Mouse (Mus musculus): Measurements from ENCODE around the gene Gm26992.

Gene Gm26992

GRCm38 (mm10) chrX:103484050-103484449, 62.2 kb downstream of the Gm26992 start:
- peak; percentile 76 for DNase-seq (ENCODE audit: low spot score)

GRCm38 (mm10) chrX:103490853-103491252, 69.0 kb downstream of the Gm26992 start:
- DNase-seq (ENCODE audit: low spot score) = no peak

GRCm38 (mm10) chrX:103492398-103493256, 70.8 kb downstream of the Gm26992 start:
- peak; percentile 24 for DNase-seq (ENCODE audit: low spot score)

GRCm38 (mm10) chrX:103493351-103494173, 71.8 kb downstream of the Gm26992 start:
- peak; percentile 54 for DNase-seq (ENCODE audit: low spot score)

GRCm38 (mm10) chrX:103499374-103499773, 77.6 kb downstream of the Gm26992 start:
- peak; percentile 34 for DNase-seq (ENCODE audit: low spot score)

- DNase-seq (ENCODE audit: low spot score) = no peak
Observed at GRCm38 (mm10) chrX:103500137-103500536, 78.3 kb downstream of the Gm26992 start.

- no peak for DNase-seq (ENCODE audit: low spot score)
Observed at GRCm38 (mm10) chrX:103508218-103508617, 86.4 kb downstream of the Gm26992 start.

- no peak for DNase-seq (ENCODE audit: low spot score)
Observed at GRCm38 (mm10) chrX:103509168-103510019, 87.6 kb downstream of the Gm26992 start.

GRCm38 (mm10) chrX:103514782-103515181, 93.0 kb downstream of the Gm26992 start:
- peak; percentile 69 for DNase-seq (ENCODE audit: low spot score)

- no peak for DNase-seq (ENCODE audit: low spot score)
Observed at GRCm38 (mm10) chrX:103515346-103515745, 93.5 kb downstream of the Gm26992 start.

GRCm38 (mm10) chrX:103518798-103519197, 97.0 kb downstream of the Gm26992 start:
- DNase-seq (ENCODE audit: low spot score) = no peak

GRCm38 (mm10) chrX:103519547-103519946, 97.7 kb downstream of the Gm26992 start:
- DNase-seq (ENCODE audit: low spot score) = no peak

- DNase-seq (ENCODE audit: low spot score) = no peak
Observed at GRCm38 (mm10) chrX:103521221-103521716, 99.5 kb downstream of the Gm26992 start.

- DNase-seq (ENCODE audit: low spot score) = no peak
Observed at GRCm38 (mm10) chrX:103529185-103529584, 107.4 kb downstream of the Gm26992 start.
